Mouse (Mus musculus) MEL (cell line): ENCODE data around the gene Cdkn2d. TPM values are rescaled to one million over a fixed set of nuclear protein-coding genes. Genes with fewer than 3 reads are reported as not detected.
A peak's percentile ranks its signal among the peaks of the same experiment; 100 is the strongest.

Source experiments
- DNase-seq: peaks from one replicate; pipeline ENCODE4 v3.0.0; 2011; ENCODE audit warnings: low read depth, low spot score
- H3K27ac ChIP-seq: 2 replicates; pipeline ENCODE4 v1.5.1; 2012; ENCODE audit warnings: low read depth, mild to moderate bottlenecking, control low read depth, low read length, moderate library complexity; ENCODE audit not compliant: control insufficient read depth
- H3K27me3 ChIP-seq, 2 experiments: fragments of 150-350 bp in 1 of 2; sonication (generic) in 1 of 2; 2 replicates each; pipeline ENCODE4 v1.6.1; 2012; ENCODE audit warnings: low read length in 2 of 2, mild to moderate bottlenecking in 2 of 2, improper control_type of control experiment in 1 of 2, moderate library complexity in 1 of 2; ENCODE audit not compliant: insufficient read depth in 2 of 2, control insufficient read depth in 1 of 2
- H3K36me3 ChIP-seq, 2 experiments: 2 replicates each; pipeline ENCODE4 v1.6.1; 2012 to 2014; ENCODE audit warnings: low read length in 2 of 2, improper control_type of control experiment in 1 of 2, inconsistent platforms in 1 of 2, mild to moderate bottlenecking in 1 of 2; ENCODE audit not compliant: insufficient read depth in 2 of 2, control insufficient read depth in 1 of 2
- H3K4me1 ChIP-seq, 2 experiments: fragments of 150-350 bp in 1 of 2; sonication (generic) in 1 of 2; 2 replicates each; pipeline ENCODE4 v1.6.1; 2012; ENCODE audit warnings: low read length in 2 of 2, improper control_type of control experiment in 1 of 2, mild to moderate bottlenecking in 1 of 2; ENCODE audit not compliant: insufficient read depth in 2 of 2, control insufficient read depth in 1 of 2
- H3K4me3 ChIP-seq, 2 experiments: fragments of 150-350 bp in 1 of 2; sonication (generic) in 1 of 2; 2 replicates each; pipeline ENCODE4 v1.5.1; 2012; ENCODE audit warnings: low read depth in 2 of 2, low read length in 2 of 2, mild to moderate bottlenecking in 2 of 2, moderate library complexity in 2 of 2, control low read depth in 1 of 2, improper control_type of control experiment in 1 of 2; ENCODE audit not compliant: control insufficient read depth in 1 of 2, insufficient read depth in 1 of 2
- H3K79me2 ChIP-seq: 2 replicates; pipeline ENCODE4 v1.6.1; 2012; ENCODE audit warnings: mild to moderate bottlenecking, low read length, moderate library complexity; ENCODE audit not compliant: control insufficient read depth, poor library complexity, insufficient read depth
- H3K9ac ChIP-seq: 2 replicates; pipeline ENCODE4 v1.6.1; 2012; ENCODE audit warnings: low read depth, mild to moderate bottlenecking, control low read depth, low read length, moderate library complexity; ENCODE audit not compliant: control insufficient read depth, poor library complexity, severe bottlenecking
- H3K9me3 ChIP-seq: fragments of 150-350 bp; sonication (generic); replicated peaks from 2 replicates; pipeline ENCODE4 v1.6.1; 2012; ENCODE audit warnings: mild to moderate bottlenecking, low read length, improper control_type of control experiment, moderate library complexity; ENCODE audit not compliant: insufficient read depth
- BHLHE40 ChIP-seq: IDR thresholded peaks from 2 replicates; pipeline ENCODE4 v1.6.1; 2012; ENCODE audit warnings: low read depth, mild to moderate bottlenecking, inconsistent platforms, low read length, improper control_type of control experiment, borderline replicate concordance
- E2F4 ChIP-seq: IDR thresholded peaks from 2 replicates; pipeline ENCODE4 v1.6.1; 2011; ENCODE audit warnings: low read depth, low read length, improper control_type of control experiment, borderline replicate concordance
- GATA1 ChIP-seq: IDR thresholded peaks from 2 replicates; pipeline ENCODE4 v1.6.1; 2011; ENCODE audit warnings: low read depth, low read length, improper control_type of control experiment
- HCFC1 ChIP-seq: IDR thresholded peaks from 2 replicates; pipeline ENCODE4 v1.6.1; 2012; ENCODE audit warnings: low read depth, mild to moderate bottlenecking, inconsistent platforms, low read length, improper control_type of control experiment, moderate library complexity
- MAX ChIP-seq: IDR thresholded peaks from 2 replicates; pipeline ENCODE4 v1.6.1; 2011; ENCODE audit warnings: low read length, improper control_type of control experiment
- MEF2A ChIP-seq: IDR thresholded peaks from 2 replicates; pipeline ENCODE4 v1.6.1; 2014; ENCODE audit warnings: low read depth, mild to moderate bottlenecking, inconsistent platforms, low read length, improper control_type of control experiment; ENCODE audit not compliant: poor library complexity, insufficient replicate concordance, severe bottlenecking; ENCODE audit errors: extremely low read depth
- MYB ChIP-seq: IDR thresholded peaks from 2 replicates; pipeline ENCODE4 v1.6.1; 2011; ENCODE audit warnings: mild to moderate bottlenecking, low read depth, low read length, improper control_type of control experiment
- NRF1 ChIP-seq: IDR thresholded peaks from 2 replicates; pipeline ENCODE4 v1.6.1; 2014; ENCODE audit warnings: low read depth, mild to moderate bottlenecking, inconsistent platforms, low read length, improper control_type of control experiment, moderate library complexity; ENCODE audit not compliant: poor library complexity, insufficient read depth, severe bottlenecking
- POLR2A ChIP-seq, 2 experiments: IDR thresholded peaks; 2 replicates each; pipeline ENCODE4 v1.6.1; 2011 to 2012; ENCODE audit warnings: low read length in 2 of 2, mild to moderate bottlenecking in 2 of 2, control low read depth in 1 of 2, improper control_type of control experiment in 1 of 2, low read depth in 1 of 2, moderate library complexity in 1 of 2; ENCODE audit not compliant: control insufficient read depth in 1 of 2, insufficient read depth in 1 of 2, poor library complexity in 1 of 2
- POLR2AphosphoS2 ChIP-seq: IDR thresholded peaks from 2 replicates; pipeline ENCODE4 v1.6.1; 2011; ENCODE audit warnings: low read length, improper control_type of control experiment
- POLR2AphosphoS5 ChIP-seq: IDR thresholded peaks from 2 replicates; pipeline ENCODE4 v1.6.1; 2012; ENCODE audit warnings: low read depth, borderline replicate concordance, mild to moderate bottlenecking, inconsistent platforms, low read length, moderate library complexity, mixed read lengths
- SIN3A ChIP-seq: IDR thresholded peaks from 2 replicates; pipeline ENCODE4 v1.6.1; 2012; ENCODE audit warnings: low read length, improper control_type of control experiment, inconsistent platforms
- SMC3 ChIP-seq: IDR thresholded peaks from 2 replicates; pipeline ENCODE4 v1.6.1; 2011; ENCODE audit warnings: low read depth, low read length, improper control_type of control experiment
- TBP ChIP-seq: IDR thresholded peaks from 2 replicates; pipeline ENCODE4 v1.8.0; 2011; ENCODE audit warnings: low read depth, low read length, improper control_type of control experiment
- USF1 ChIP-seq: IDR thresholded peaks from 2 replicates; pipeline ENCODE4 v1.6.1; 2014; ENCODE audit warnings: low read depth, mild to moderate bottlenecking, inconsistent platforms, low read length, improper control_type of control experiment, moderate library complexity
- USF2 ChIP-seq, 2 experiments: IDR thresholded peaks; 2 replicates each; pipeline ENCODE4 v1.6.1; 2011 to 2012; ENCODE audit warnings: improper control_type of control experiment in 2 of 2, low read length in 2 of 2, borderline replicate concordance in 1 of 2, inconsistent platforms in 1 of 2, low read depth in 1 of 2, mild to moderate bottlenecking in 1 of 2; ENCODE audit not compliant: insufficient read depth in 1 of 2
- ZMIZ1 ChIP-seq: IDR thresholded peaks from 2 replicates; pipeline ENCODE4 v1.6.1; 2012; ENCODE audit warnings: low read depth, mild to moderate bottlenecking, inconsistent platforms, low read length, improper control_type of control experiment, moderate library complexity
- polyA plus RNA-seq, 2 experiments: library from polyadenylated mRNA; stranded (reverse) in 1 of 2; unstranded in 1 of 2; fragments of >175 nt in 1 of 2; fragments of >200 nt in 1 of 2; gene quantifications; 2 replicates each; pipeline versions ENCODE4 v1.2.1 to v1.2.4; 2012; ENCODE audit warnings: low replicate concordance in 2 of 2, low read depth in 1 of 2; ENCODE audit not compliant: insufficient read length in 2 of 2, insufficient read depth in 1 of 2, missing spikeins in 1 of 2
- total RNA-seq: library from RNA; depleted of rRNA; stranded (reverse); fragments of 300-350 nt; gene quantifications from 2 replicates; pipeline ENCODE4 v1.2.3, GENCODE M21; 2012

Cdkn2d gene
- total and polyA plus RNA-seq, 3 experiments: 40.1 to 67.9 TPM; not detected in 1

DNA sequence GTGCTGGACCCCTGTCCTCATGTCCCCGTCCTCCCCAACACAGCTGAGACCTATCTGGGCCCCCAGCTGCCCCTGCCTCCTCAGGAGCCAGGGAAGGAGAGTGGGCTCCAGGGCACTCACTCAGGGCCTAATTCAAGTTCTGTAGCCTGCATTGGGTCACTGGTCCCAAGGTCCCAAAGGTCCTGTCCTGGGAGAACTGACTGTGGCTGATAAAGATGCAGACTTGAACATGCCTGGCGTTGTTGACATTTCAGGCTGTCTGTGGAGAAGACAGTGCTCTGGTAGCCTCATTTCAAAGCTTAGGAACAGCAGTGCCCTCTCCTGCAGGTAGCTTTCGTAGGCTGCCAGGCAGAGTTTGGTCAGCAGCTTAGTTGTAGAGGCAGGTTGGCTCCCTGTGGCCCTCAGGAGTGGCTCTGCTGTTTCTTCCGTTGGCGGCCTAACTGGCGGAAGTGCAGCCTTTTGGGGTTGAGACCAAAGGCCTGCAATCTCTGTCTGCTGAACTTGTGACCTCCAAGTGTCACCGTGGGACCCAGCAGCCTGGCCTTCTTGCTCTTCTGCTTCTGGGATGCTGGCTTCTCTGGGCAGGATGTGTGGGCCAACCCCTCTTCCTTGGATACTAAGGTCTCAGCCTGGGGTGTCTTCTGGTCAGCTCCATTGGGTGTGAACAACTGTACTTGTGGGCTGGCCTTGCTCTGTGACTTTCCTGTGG, 17.5 kb downstream of the Cdkn2d start (continued):
- TF ChIP-seq USF2 (IDR thresholded peaks at IDR 0.05; ENCODE audit: borderline replicate concordance in 1 of 2, insufficient read depth in 1 of 2, low read depth in 1 of 2, low read length in 2 of 2) (no peak), POLR2AphosphoS5 (peak; percentile 42; the same call in 1 of the 2 replicates), ZMIZ1 (peak; percentile 87), NRF1 (no peak), GATA1 (no peak), BHLHE40 (no peak), SIN3A (no peak; the same call in 1 of the 2 replicates), TBP (no peak), MYB (peak; percentile 29; the same call in 1 of the 2 replicates), USF1 (no peak), SMC3 (peak; percentile 37; the same call in 1 of the 2 replicates), MAX (no peak), POLR2AphosphoS2 (peak; percentile 75), MEF2A (no peak), E2F4 (no peak), HCFC1 (0 out of 2 replicates have a peak, but pooled peaks have one; percentile 19)

GRCm38 (mm10) chr9:21273094-21273493, 18.1 kb downstream of the Cdkn2d start:
- Histone ChIP-seq H3K4me1 (no peaks in the 10 kb centered on the region), H3K79me2 (no peaks in the 10 kb centered on the region), H3K4me3 (no peak overlapping the region)
- TF ChIP-seq POLR2AphosphoS5: peak; percentile 44; the same call in 1 of the 2 replicates
- peak in 1 of 2 experiments; percentile 41; a peak in 2 of 4 replicates for TF ChIP-seq POLR2A (IDR thresholded peaks at IDR 0.05; ENCODE audit: control insufficient read depth in 1 of 2, insufficient read depth in 1 of 2, low read depth in 1 of 2, low read length in 2 of 2, poor library complexity in 1 of 2)
- TF ChIP-seq ZMIZ1: no peak
- TF ChIP-seq SMC3: peak; percentile 20; the same call in 1 of the 2 replicates
- 0 out of 2 replicates have a peak, but pooled peaks have one; percentile 36 for TF ChIP-seq MYB
- TF ChIP-seq POLR2AphosphoS2: peak; percentile 62
- TF ChIP-seq, all 39 proteins: peak for 5
- peaks cover 0 to 61% of the 10 kb centered on the region in 2 experiments; a peak in 2 of 4 replicates for H3K36me3 ChIP-seq
- H3K9ac ChIP-seq: no peak overlapping the region
- peak; percentile 45 for DNase-seq
- no peaks in the 10 kb centered on the region for H3K27me3 ChIP-seq
- H3K27ac ChIP-seq: no peak overlapping the region
- no peaks in the 10 kb centered on the region for H3K9me3 ChIP-seq
